Mouse (Mus musculus): Measurements from ENCODE around the gene Usp12.

Usp12 gene

GRCm38 (mm10) chr5:146695543-146695942 lies 99.3 kb downstream of the Usp12 start:
- no peak for DNase-seq (ENCODE audit: low spot score in 2 of 2)

- no peak for DNase-seq (ENCODE audit: low spot score in 2 of 2)
These were observed 101.8 kb downstream of the Usp12 start for GRCm38 (mm10) chr5:146692976-146693361.

- DNase-seq (ENCODE audit: low spot score in 2 of 2) = no peak
These were observed 102.3 kb downstream of the Usp12 start for GRCm38 (mm10) chr5:146692361-146692975.

- DNase-seq (ENCODE audit: low spot score in 2 of 2) = no peak
These were observed 103.1 kb downstream of the Usp12 start for GRCm38 (mm10) chr5:146691745-146692144.

- DNase-seq (ENCODE audit: low spot score in 2 of 2) = no peak
These were observed 107.1 kb downstream of the Usp12 start for GRCm38 (mm10) chr5:146687541-146688313.

GRCm38 (mm10) chr5:146686954-146687353 lies 107.9 kb downstream of the Usp12 start:
- no peak for DNase-seq (ENCODE audit: low spot score in 2 of 2)

Measured in thymus, postnatal 10 days (tissue).